Mouse (Mus musculus): ENCODE data around the gene Sox13. TPM values are rescaled to one million over a fixed set of nuclear protein-coding genes. Genes with fewer than 3 reads are reported as not detected.
"Not testable (repeated sequence)": the region's sequence is repeated elsewhere in the genome, so short reads cannot be mapped to it uniquely, and the experiment has no call there.

The Sox13 gene
- total RNA-seq, 2 experiments from 2014 or later = 0.33 TPM; not detected in 1

- ATAC-seq (replicated peaks; ENCODE audit: low FRiP score, low TSS enrichment, poor library complexity, severe bottlenecking) = no peak
These were observed 72.4 kb downstream of the Sox13 start for GRCm38 (mm10) chr1:133351762-133352161.

- no peak for ATAC-seq (replicated peaks; ENCODE audit: low FRiP score, low TSS enrichment, poor library complexity, severe bottlenecking)
These were observed 74.0 kb downstream of the Sox13 start, which contains the start of gene Ren1 for GRCm38 (mm10) chr1:133350210-133350609. Gene Ren1, plus strand, starts transcription at chr1:133350510.

- peak; percentile 82 for ATAC-seq (replicated peaks; ENCODE audit: low FRiP score, low TSS enrichment, poor library complexity, severe bottlenecking)
These were observed 76.3 kb downstream of the Sox13 start for GRCm38 (mm10) chr1:133347693-133348520.

GRCm38 (mm10) chr1:133347226-133347625 lies 77.0 kb downstream of the Sox13 start:
- no peak for ATAC-seq (replicated peaks; ENCODE audit: low FRiP score, low TSS enrichment, poor library complexity, severe bottlenecking)

- no peak for ATAC-seq (replicated peaks; ENCODE audit: low FRiP score, low TSS enrichment, poor library complexity, severe bottlenecking)
These were observed 77.6 kb downstream of the Sox13 start for GRCm38 (mm10) chr1:133346531-133346930.

GRCm38 (mm10) chr1:133344357-133344756 lies 79.8 kb downstream of the Sox13 start:
- ATAC-seq (replicated peaks; ENCODE audit: low FRiP score, low TSS enrichment, poor library complexity, severe bottlenecking) = no peak

GRCm38 (mm10) chr1:133340403-133340802 lies 83.8 kb downstream of the Sox13 start:
- ATAC-seq (replicated peaks; ENCODE audit: low FRiP score, low TSS enrichment, poor library complexity, severe bottlenecking) = not testable (repeated sequence)

GRCm38 (mm10) chr1:133333937-133334336 lies 90.2 kb downstream of the Sox13 start:
- no peak for ATAC-seq (replicated peaks; ENCODE audit: low FRiP score, low TSS enrichment, poor library complexity, severe bottlenecking)

GRCm38 (mm10) chr1:133332656-133333430 lies 91.3 kb downstream of the Sox13 start:
- no peak for ATAC-seq (replicated peaks; ENCODE audit: low FRiP score, low TSS enrichment, poor library complexity, severe bottlenecking)

Other genes starting within 250 kb of the Sox13 start
- not detected in 2 replicates for gene Golt1a, start 114.6 kb downstream of the Sox13 start, total RNA-seq (2014; fragmentation: Nextera tagmentation)
- not detected in 2 replicates for gene Golt1a, start 114.6 kb downstream of the Sox13 start, total RNA-seq (2017)
- gene Kiss1, start 102.5 kb downstream of the Sox13 start, total RNA-seq (2014; fragmentation: Nextera tagmentation) = not detected in 2 replicates
- gene Kiss1, start 102.5 kb downstream of the Sox13 start, total RNA-seq (2017) = not detected in 2 replicates
- not detected in 2 replicates for gene Ren1, start 73.9 kb downstream of the Sox13 start, total RNA-seq (2014; fragmentation: Nextera tagmentation)
- gene Ren1, start 73.9 kb downstream of the Sox13 start, total RNA-seq (2017) = not detected in 2 replicates
- not detected in 2 replicates for gene Etnk2, start 60.8 kb downstream of the Sox13 start, total RNA-seq (2014; fragmentation: Nextera tagmentation)
- not detected in 2 replicates for gene Etnk2, start 60.8 kb downstream of the Sox13 start, total RNA-seq (2017)
- 649 and 758 TPM in 2 replicates for gene Snrpe, start 185.9 kb upstream of the Sox13 start, total RNA-seq (2014; fragmentation: Nextera tagmentation)
- 342 and 504 TPM in 2 replicates for gene Snrpe, start 185.9 kb upstream of the Sox13 start, total RNA-seq (2017)
- 15.3 and 16.4 TPM in 2 replicates for gene Zbed6, start 236.5 kb upstream of the Sox13 start, total RNA-seq (2014; fragmentation: Nextera tagmentation)
- gene Zbed6, start 236.5 kb upstream of the Sox13 start, total RNA-seq (2017) = 18.3 and 19.1 TPM in 2 replicates
- 14.2 and 15.7 TPM in 2 replicates for gene Gm38394, start 236.9 kb upstream of the Sox13 start, total RNA-seq (2014; fragmentation: Nextera tagmentation)
- gene Gm38394, start 236.9 kb upstream of the Sox13 start, total RNA-seq (2017) = 3.9 and 8.5 TPM in 2 replicates